Mouse (Mus musculus) lung, postnatal 0 days (tissue): ENCODE data around the gene Atp10a. TPM values are rescaled to one million over a fixed set of nuclear protein-coding genes. Genes with fewer than 3 reads are reported as not detected.

ENCODE experiments used
- ATAC-seq: fragments of 200-750 bp; cut with Nextera tagmentation; 2 replicates; pipeline ENCODE4 v1.8.0; 2017; ENCODE audit warnings: moderate library complexity
- DNase-seq: peaks from one replicate; pipeline ENCODE4 v3.0.0-alpha.2; 2016; ENCODE audit warnings: low spot score
- H3K27ac ChIP-seq: fragments of 300-500 bp; sonication (generic); 2 replicates; pipeline ENCODE4 v1.5.1; 2014; ENCODE audit warnings: antibody characterized with exemption, mild to moderate bottlenecking, low read length, mixed read lengths
- H3K27me3 ChIP-seq: fragments of 300-500 bp; sonication (generic); replicated peaks from 2 replicates; pipeline ENCODE4 v1.6.1; 2014; ENCODE audit warnings: low read length, mixed read lengths; ENCODE audit not compliant: insufficient read depth
- H3K36me3 ChIP-seq: fragments of 300-500 bp; sonication (generic); 2 replicates; pipeline ENCODE4 v1.6.1; 2014; ENCODE audit warnings: low read length, mixed read lengths; ENCODE audit not compliant: insufficient read depth
- H3K4me1 ChIP-seq: fragments of 300-500 bp; sonication (generic); 2 replicates; pipeline ENCODE4 v1.6.1; 2014; ENCODE audit warnings: antibody characterized with exemption, low read depth, low read length, mixed read lengths; ENCODE audit not compliant: insufficient read depth
- H3K4me2 ChIP-seq: fragments of 300-500 bp; sonication (generic); replicated peaks from 2 replicates; pipeline ENCODE4 v1.6.1; 2014; ENCODE audit warnings: low read depth, mild to moderate bottlenecking, low read length, moderate library complexity, mixed read lengths
- H3K4me3 ChIP-seq: fragments of 300-500 bp; sonication (generic); 2 replicates; pipeline ENCODE4 v1.5.1; 2014; ENCODE audit warnings: low read depth, low read length
- H3K9ac ChIP-seq: fragments of 300-500 bp; sonication (generic); replicated peaks from 2 replicates; pipeline ENCODE4 v1.6.1; 2014; ENCODE audit warnings: low read depth, mild to moderate bottlenecking
- H3K9me3 ChIP-seq: fragments of 300-500 bp; sonication (generic); 2 replicates; pipeline ENCODE4 v1.6.1; 2016; ENCODE audit warnings: low read length, mixed read lengths
- CTCF ChIP-seq: IDR thresholded peaks from 2 replicates; pipeline ENCODE4 v1.5.1; 2016; ENCODE audit warnings: antibody characterized with exemption, mild to moderate bottlenecking
- EP300 ChIP-seq: IDR thresholded peaks from 2 replicates; pipeline ENCODE4 v1.6.1; 2016; ENCODE audit warnings: antibody characterized with exemption, mild to moderate bottlenecking, control low read depth
- WGBS: fragments of 180-500 bp; shearing (Covaris S2); extraction: QIAGEN DNeasy Blood & Tissue Kit; methylation state at CpG from one replicate; pipeline ENCODE4 v1.1.7; 2014; 5-methylcytosine and 5-hydroxymethylcytosine counted together
- polyA plus RNA-seq: library from polyadenylated mRNA; unstranded; fragments of >200 nt; fragmentation: Nextera tagmentation; extraction: Ambion mirVana; gene quantifications from 2 replicates; pipeline ENCODE4 v1.2.1, GENCODE M21; 2015

Gene Atp10a
- polyA plus RNA-seq, 1 experiment from 2014 or later, result 2.0 TPM

- no peak for DNase-seq
- WGBS, result 93% methylated on average over 13 of the region's 13 CpGs
- no peak overlapping the region for H3K9ac ChIP-seq
- no peaks in the 10 kb centered on the region for H3K9me3 ChIP-seq
- H3K27ac ChIP-seq, result no peak overlapping the region
- no peak overlapping the region for H3K4me2 ChIP-seq
- no peaks in the 10 kb centered on the region for H3K4me1 ChIP-seq
- no peak overlapping the region for H3K4me3 ChIP-seq
- H3K27me3 ChIP-seq, result no peaks in the 10 kb centered on the region
- no peaks in the 10 kb centered on the region for H3K36me3 ChIP-seq
- no peak for ATAC-seq
- TF ChIP-seq EP300 (no peak), CTCF (no peak)
Measured at GRCm38 (mm10) chr7:58740196-58740595, 84.2 kb downstream of the Atp10a start.

- Histone ChIP-seq H3K27ac (no peak overlapping the region), H3K4me3 (no peak overlapping the region), H3K4me1 (no peaks in the 10 kb centered on the region), H3K27me3 (no peaks in the 10 kb centered on the region), H3K36me3 (no peaks in the 10 kb centered on the region), H3K4me2 (no peak overlapping the region), H3K9me3 (no peaks in the 10 kb centered on the region), H3K9ac (no peak overlapping the region)
- DNase-seq, result no peak
- WGBS, result 74% methylated on average over 4 of the region's 4 CpGs
- TF ChIP-seq EP300 (no peak), CTCF (no peak)
- ATAC-seq, result no peak
Measured at GRCm38 (mm10) chr7:58740842-58741241, 84.9 kb downstream of the Atp10a start.

GRCm38 (mm10) chr7:58742009-58742408 lies 86.0 kb downstream of the Atp10a start:
- no peak overlapping the region for H3K27ac ChIP-seq
- DNase-seq (no peak), ATAC-seq (no peak)
- 66% methylated on average over 4 of the region's 4 CpGs for WGBS
- no peak overlapping the region for H3K9ac ChIP-seq
- H3K9me3 ChIP-seq, result no peaks in the 10 kb centered on the region
- H3K27me3 ChIP-seq, result no peaks in the 10 kb centered on the region
- H3K36me3 ChIP-seq, result no peaks in the 10 kb centered on the region
- no peak overlapping the region for H3K4me3 ChIP-seq
- H3K4me1 ChIP-seq, result no peaks in the 10 kb centered on the region
- H3K4me2 ChIP-seq, result no peak overlapping the region
- no peak for TF ChIP-seq EP300
- TF ChIP-seq CTCF, result no peak

GRCm38 (mm10) chr7:58742648-58743047 lies 86.7 kb downstream of the Atp10a start:
- Histone ChIP-seq H3K4me1 (no peaks in the 10 kb centered on the region), H3K36me3 (no peaks in the 10 kb centered on the region), H3K4me2 (no peak overlapping the region), H3K9me3 (no peaks in the 10 kb centered on the region), H3K27ac (no peak overlapping the region), H3K4me3 (no peak overlapping the region), H3K9ac (no peak overlapping the region), H3K27me3 (no peaks in the 10 kb centered on the region)
- 64% methylated on average over 1 of the region's 1 CpGs for WGBS
- TF ChIP-seq EP300 (no peak), CTCF (no peak)
- ATAC-seq, result no peak
- DNase-seq, result no peak

GRCm38 (mm10) chr7:58743362-58744320 lies 87.7 kb downstream of the Atp10a start:
- WGBS, result 60% methylated on average over 4 of the region's 4 CpGs
- DNase-seq, result peak; percentile 66
- Histone ChIP-seq H3K27ac (no peak overlapping the region), H3K4me2 (no peak overlapping the region), H3K27me3 (no peaks in the 10 kb centered on the region), H3K4me1 (no peaks in the 10 kb centered on the region), H3K9ac (no peak overlapping the region), H3K4me3 (no peak overlapping the region), H3K9me3 (no peaks in the 10 kb centered on the region), H3K36me3 (no peaks in the 10 kb centered on the region)
- ATAC-seq, result no peak
- TF ChIP-seq EP300, result no peak
- peak; percentile 67 for TF ChIP-seq CTCF

- H3K36me3 ChIP-seq, result no peaks in the 10 kb centered on the region
- ATAC-seq (no peak), DNase-seq (no peak)
- H3K4me3 ChIP-seq, result no peak overlapping the region
- H3K4me2 ChIP-seq, result no peak overlapping the region
- no peak overlapping the region for H3K9ac ChIP-seq
- H3K4me1 ChIP-seq, result no peaks in the 10 kb centered on the region
- H3K27me3 ChIP-seq, result no peaks in the 10 kb centered on the region
- no peaks in the 10 kb centered on the region for H3K9me3 ChIP-seq
- TF ChIP-seq EP300 (no peak), CTCF (no peak)
- no peak overlapping the region for H3K27ac ChIP-seq
- 29% methylated on average over 5 of the region's 5 CpGs for WGBS
Measured at GRCm38 (mm10) chr7:58746817-58747216, 90.9 kb downstream of the Atp10a start.
